Mouse (Mus musculus) intestine, embryonic 16.5 days (tissue): ENCODE data around the gene Spp2. TPM values are rescaled to one million over a fixed set of nuclear protein-coding genes. Genes with fewer than 3 reads are reported as not detected.

Experiments
- ATAC-seq: fragments of 200-750 bp; cut with Nextera tagmentation; 2 replicates; pipeline ENCODE4 v1.8.0; 2017; ENCODE audit warnings: moderate TSS enrichment, moderate library complexity
- H3K27ac ChIP-seq: fragments of 300-500 bp; sonication (generic); 2 replicates; pipeline ENCODE4 v1.5.1; 2014; ENCODE audit warnings: mild to moderate bottlenecking, low read length
- H3K27me3 ChIP-seq: fragments of 300-500 bp; sonication (generic); replicated peaks from 2 replicates; pipeline ENCODE4 v1.6.1; 2014; ENCODE audit warnings: low read length, control low read depth, mixed read lengths; ENCODE audit not compliant: control insufficient read depth, insufficient read depth
- H3K36me3 ChIP-seq: fragments of 300-500 bp; sonication (generic); 2 replicates; pipeline ENCODE4 v1.6.1; 2014; ENCODE audit warnings: low read length, control low read depth; ENCODE audit not compliant: control insufficient read depth, insufficient read depth
- H3K4me1 ChIP-seq: fragments of 300-500 bp; sonication (generic); 2 replicates; pipeline ENCODE4 v1.6.1; 2014; ENCODE audit warnings: low read length, control low read depth, mixed read lengths; ENCODE audit not compliant: control insufficient read depth, insufficient read depth
- H3K4me2 ChIP-seq: fragments of 300-500 bp; sonication (generic); 2 replicates; pipeline ENCODE4 v1.6.1; 2014; ENCODE audit warnings: low read depth, low read length, control low read depth
- H3K4me3 ChIP-seq: fragments of 300-500 bp; sonication (generic); 2 replicates; pipeline ENCODE4 v1.5.1; 2014; ENCODE audit warnings: mild to moderate bottlenecking, low read length
- H3K9ac ChIP-seq: fragments of 300-500 bp; sonication (generic); 2 replicates; pipeline ENCODE4 v1.6.1; 2014; ENCODE audit warnings: low read depth, low read length
- H3K9me3 ChIP-seq: fragments of 300-500 bp; sonication (generic); 2 replicates; pipeline ENCODE4 v1.6.1; 2016; ENCODE audit warnings: low read length, control low read depth; ENCODE audit not compliant: control insufficient read depth
- WGBS: fragments of 180-500 bp; shearing (Covaris S2); extraction: QIAGEN DNeasy Blood & Tissue Kit; methylation state at CpG from one replicate; pipeline ENCODE4 v1.1.7; 2014; 5-methylcytosine and 5-hydroxymethylcytosine counted together
- polyA plus RNA-seq: library from polyadenylated mRNA; unstranded; fragments of >200 nt; fragmentation: Nextera tagmentation; extraction: Ambion mirVana; gene quantifications from 2 replicates; pipeline ENCODE4 v1.2.1, GENCODE M21; 2015

Gene Spp2
- polyA plus RNA-seq, 1 experiment from 2014 or later: 19.7 TPM

- no peak overlapping the region for H3K4me2 ChIP-seq
- H3K9me3 ChIP-seq: no peaks in the 10 kb centered on the region
- H3K36me3 ChIP-seq: no peaks in the 10 kb centered on the region
- H3K4me1 ChIP-seq: 0 out of 2 replicates have a peak, but pooled peaks cover 5% of the 10 kb centered on the region
- WGBS: 81% methylated on average over 4 of the region's 4 CpGs
- H3K4me3 ChIP-seq: no peak overlapping the region
- H3K27ac ChIP-seq: no peak overlapping the region
- ATAC-seq: no peak
- H3K9ac ChIP-seq: no peak overlapping the region
- no peaks in the 10 kb centered on the region for H3K27me3 ChIP-seq
These were observed 24.5 kb downstream of the Spp2 start for GRCm38 (mm10) chr1:88431262-88431661.

- no peak for ATAC-seq
- 52% methylated on average over 3 of the region's 3 CpGs for WGBS
- no peaks in the 10 kb centered on the region for H3K27me3 ChIP-seq
These were observed 25.8 kb downstream of the Spp2 start for GRCm38 (mm10) chr1:88432601-88433000.

GRCm38 (mm10) chr1:88433096-88433883 lies 26.5 kb downstream of the Spp2 start:
- whole genome bisulfite sequencing: 72% methylated on average over 6 of the region's 6 CpGs
- Histone ChIP-seq H3K4me3 (no peak overlapping the region), H3K9ac (no peak overlapping the region), H3K4me2 (no peak overlapping the region), H3K27ac (no peak overlapping the region), H3K9me3 (no peaks in the 10 kb centered on the region), H3K36me3 (no peaks in the 10 kb centered on the region), H3K4me1 (peaks cover 15% of the 10 kb centered on the region; the same call in 1 of the 2 replicates), H3K27me3 (no peaks in the 10 kb centered on the region)
- no peak for ATAC-seq

More at GRCm38 (mm10) chr1:88432601-88433000, 25.8 kb downstream of the Spp2 start:
- Histone ChIP-seq H3K4me3 (no peak overlapping the region), H3K4me1 (peaks cover 12% of the 10 kb centered on the region; the same call in 1 of the 2 replicates), H3K27ac (no peak overlapping the region), H3K9ac (no peak overlapping the region), H3K4me2 (no peak overlapping the region), H3K9me3 (no peaks in the 10 kb centered on the region), H3K36me3 (no peaks in the 10 kb centered on the region)

- Histone ChIP-seq H3K9me3 (no peaks in the 10 kb centered on the region), H3K4me2 (no peak overlapping the region), H3K27ac (no peak overlapping the region), H3K36me3 (no peaks in the 10 kb centered on the region), H3K4me1 (peaks cover 11% of the 10 kb centered on the region; the same call in 1 of the 2 replicates), H3K9ac (no peak overlapping the region), H3K4me3 (no peak overlapping the region), H3K27me3 (no peaks in the 10 kb centered on the region)
- ATAC-seq: no peak
- WGBS: 65% methylated on average over 4 of the region's 4 CpGs
These were observed 27.3 kb downstream of the Spp2 start for GRCm38 (mm10) chr1:88434057-88434456.

- WGBS: 63% methylated on average over 9 of the region's 9 CpGs
- Histone ChIP-seq H3K4me2 (no peak overlapping the region), H3K36me3 (no peaks in the 10 kb centered on the region), H3K9me3 (no peaks in the 10 kb centered on the region), H3K4me3 (no peak overlapping the region), H3K4me1 (peaks cover 11% of the 10 kb centered on the region; the same call in 1 of the 2 replicates), H3K27ac (no peak overlapping the region), H3K27me3 (no peaks in the 10 kb centered on the region), H3K9ac (no peak overlapping the region)
- ATAC-seq: peak; percentile 55; the same call in 1 of the 2 replicates
These were observed 30.7 kb downstream of the Spp2 start for GRCm38 (mm10) chr1:88437206-88438126.

GRCm38 (mm10) chr1:88443383-88443782 lies 36.6 kb downstream of the Spp2 start:
- no peaks in the 10 kb centered on the region for H3K36me3 ChIP-seq
- no peak overlapping the region for H3K9ac ChIP-seq
- H3K27ac ChIP-seq: no peak overlapping the region
- no peaks in the 10 kb centered on the region for H3K9me3 ChIP-seq
- H3K27me3 ChIP-seq: no peaks in the 10 kb centered on the region
- no peak for ATAC-seq
- H3K4me2 ChIP-seq: no peak overlapping the region
- H3K4me3 ChIP-seq: no peak overlapping the region
- H3K4me1 ChIP-seq: no peaks in the 10 kb centered on the region
- 61% methylated on average over 4 of the region's 4 CpGs for WGBS

- H3K27me3 ChIP-seq: no peaks in the 10 kb centered on the region
- no peaks in the 10 kb centered on the region for H3K9me3 ChIP-seq
- no peaks in the 10 kb centered on the region for H3K36me3 ChIP-seq
- H3K4me3 ChIP-seq: no peak overlapping the region
- H3K9ac ChIP-seq: no peak overlapping the region
- no peak overlapping the region for H3K27ac ChIP-seq
- H3K4me2 ChIP-seq: no peak overlapping the region
- H3K4me1 ChIP-seq: no peaks in the 10 kb centered on the region
- ATAC-seq: no peak
- WGBS: 80% methylated on average over 4 of the region's 4 CpGs
These were observed 38.6 kb downstream of the Spp2 start for GRCm38 (mm10) chr1:88445400-88445799.

GRCm38 (mm10) chr1:88446270-88447030 lies 39.7 kb downstream of the Spp2 start:
- H3K9ac ChIP-seq: no peak overlapping the region
- H3K36me3 ChIP-seq: no peaks in the 10 kb centered on the region
- no peak for ATAC-seq
- H3K9me3 ChIP-seq: no peaks in the 10 kb centered on the region
- H3K4me2 ChIP-seq: no peak overlapping the region
- no peaks in the 10 kb centered on the region for H3K4me1 ChIP-seq
- no peaks in the 10 kb centered on the region for H3K27me3 ChIP-seq
- H3K27ac ChIP-seq: no peak overlapping the region
- 85% methylated on average over 16 of the region's 16 CpGs for WGBS
- no peak overlapping the region for H3K4me3 ChIP-seq

- Histone ChIP-seq H3K4me1 (peaks cover 1% of the 10 kb centered on the region; the same call in 1 of the 2 replicates), H3K9me3 (no peaks in the 10 kb centered on the region), H3K4me2 (no peak overlapping the region), H3K4me3 (no peak overlapping the region), H3K27ac (no peak overlapping the region), H3K36me3 (no peaks in the 10 kb centered on the region), H3K9ac (no peak overlapping the region), H3K27me3 (no peaks in the 10 kb centered on the region)
- ATAC-seq: no peak
- 19% methylated on average over 6 of the region's 6 CpGs for WGBS
These were observed 40.7 kb downstream of the Spp2 start for GRCm38 (mm10) chr1:88447483-88447882.
